16 mouse cellular contexts compared by ENCODE assay signal in genomic region chr6:94130389-94130788, GRCm38 (mm10).
DNase-seq lines count a peak whose midpoint lies in the region; ATAC-seq lines count a peak whose summit lies in the region.
"Had no signal": no experiment of that assay in that cellular context is flagged by ENCODE, and none has a peak within 500 bp of the region (broad histone marks: within the 10 kb centered on the region; RNA-seq: fewer than 3 reads in every experiment).

No protein-coding gene starts in this region.

- no peak overlapping the region for H3K4me3 ChIP-seq in limb, embryonic 12.5 days (replicated peaks)
- H3K4me3 ChIP-seq in forebrain, embryonic 15.5 days: no peak overlapping the region
- H3K4me3 ChIP-seq: liver, embryonic 13.5 days had no signal

- 18% methylated on average over 5 of the region's 5 CpGs for WGBS in limb, embryonic 12.5 days
- 91% methylated on average over 5 of the region's 5 CpGs for WGBS in forebrain, embryonic 15.5 days

- no peaks in the 10 kb centered on the region for H3K36me3 ChIP-seq in limb, embryonic 12.5 days
- H3K36me3 ChIP-seq in forebrain, embryonic 15.5 days: no peaks in the 10 kb centered on the region
- H3K36me3 ChIP-seq: liver, embryonic 13.5 days had no signal

- 0 out of 2 replicates have a peak overlapping the region, but pooled peaks have one; percentile 0 for H3K4me2 ChIP-seq in limb, embryonic 12.5 days
- H3K4me2 ChIP-seq in forebrain, embryonic 15.5 days (replicated peaks): no peak overlapping the region
- H3K4me2 ChIP-seq: liver, embryonic 13.5 days had no signal

- H3K9ac ChIP-seq in limb, embryonic 12.5 days (replicated peaks): no peak overlapping the region
- no peak overlapping the region for H3K9ac ChIP-seq in forebrain, embryonic 15.5 days (replicated peaks)
- H3K9ac ChIP-seq: liver, embryonic 13.5 days had no signal

- ATAC-seq in limb, embryonic 12.5 days (ENCODE audit: insufficient number of reproducible peaks, insufficient read depth, low FRiP score, low TSS enrichment, low read depth): peak; percentile 75
- ATAC-seq in forebrain, embryonic 15.5 days (replicated peaks): no peak
- ATAC-seq: activated CD4-positive, CD25-positive, alpha-beta regulatory T cell, adult 4 months; forebrain, embryonic 16.5 days; hindbrain, postnatal 0 days; midbrain, embryonic 16.5 days had no signal

- DNase-seq in adrenal gland, postnatal 10 days: peak; percentile 19
- no peak for DNase-seq in adrenal gland, postnatal 25 days
- DNase-seq in lung, adult 18-20 months: peak; percentile 29 to 43
- no peak for DNase-seq in lung, postnatal 4 days
- DNase-seq in kidney, adult 8-10 months: peak; percentile 21 to 34
- no peak for DNase-seq in cerebellum, postnatal 4 days (ENCODE audit: low spot score in 2 of 2)
- DNase-seq: cerebellum, adult 9-11 months; gastrocnemius, postnatal 10 days; heart, postnatal 14 days; liver, embryonic 13.5 days had no signal

- no peaks in the 10 kb centered on the region for H3K9me3 ChIP-seq in limb, embryonic 12.5 days
- H3K9me3 ChIP-seq in forebrain, embryonic 15.5 days: no peaks in the 10 kb centered on the region
- H3K9me3 ChIP-seq: liver, embryonic 13.5 days had no signal

- peaks cover 54% of the 10 kb centered on the region for H3K4me1 ChIP-seq in limb, embryonic 12.5 days (replicated peaks)
- peaks cover 7% of the 10 kb centered on the region; the same call in 1 of the 2 replicates for H3K4me1 ChIP-seq in forebrain, embryonic 15.5 days

- no peak overlapping the region for H3K27ac ChIP-seq in limb, embryonic 12.5 days
- no peak overlapping the region for H3K27ac ChIP-seq in forebrain, embryonic 15.5 days (replicated peaks)
- H3K27ac ChIP-seq: hindbrain, postnatal 0 days; liver, embryonic 13.5 days had no signal

- H3K27me3 ChIP-seq in limb, embryonic 12.5 days: no peaks in the 10 kb centered on the region; the same call in 1 of the 2 replicates
- H3K27me3 ChIP-seq in forebrain, embryonic 15.5 days: no peaks in the 10 kb centered on the region
- H3K27me3 ChIP-seq: liver, embryonic 13.5 days had no signal

Comparison
In these comparisons a context has a peak if more than half of its experiments do, and no peak if none do; other contexts are left out.
1. DNase-seq: peak in adrenal gland, postnatal 10 days (single experiment), lung, adult 18-20 months (2 of 2) and kidney, adult 8-10 months (2 of 2); none in adrenal gland, postnatal 25 days (single experiment), lung, postnatal 4 days (0 of 2) and cerebellum, postnatal 4 days (0 of 2).